15 mouse cellular contexts compared by ENCODE assay signal in genomic region chr1:132640256-132640655, GRCm38 (mm10).
DNase-seq lines count a peak whose midpoint lies in the region; ATAC-seq and TF ChIP-seq lines count a peak whose summit lies in the region.
"Had no signal": no experiment of that assay in that cellular context is flagged by ENCODE, and none has a peak within 500 bp of the region (broad histone marks: within the 10 kb centered on the region; RNA-seq: fewer than 3 reads in every experiment).

No protein-coding gene starts in this region.

- no peak for TF ChIP-seq CTCF in olfactory bulb, adult 2 months (IDR thresholded peaks at IDR 0.05; ENCODE audit: insufficient read depth, low read depth, low read length)

- H3K27ac ChIP-seq in forebrain, embryonic 14.5 days (ENCODE audit: low read depth, low read length), result peak overlapping the region; percentile 74; the same call in 1 of the 2 replicates
- no peak overlapping the region for H3K27ac ChIP-seq in forebrain, embryonic 11.5 days (ENCODE audit: low read depth, low read length)
- H3K27ac ChIP-seq in olfactory bulb, adult 2 months (ENCODE audit: insufficient read depth, low read depth, low read length), result peak overlapping the region; percentile 20; the same call in 1 of the 2 replicates
- H3K27ac ChIP-seq: liver, embryonic 12.5 days; stomach, postnatal 0 days had no signal

- intact Hi-C loops in heart, postnatal 36 days (cut with DNase I), result no loop called here

- ATAC-seq in forebrain, embryonic 14.5 days, result no peak
- ATAC-seq in forebrain, embryonic 11.5 days (replicated peaks; ENCODE audit: low FRiP score), result no peak
- ATAC-seq: liver, embryonic 12.5 days; lung, postnatal 0 days had no signal

- peaks cover 27% of the 10 kb centered on the region for H3K4me1 ChIP-seq in forebrain, embryonic 14.5 days (ENCODE audit: control insufficient read depth, insufficient read depth, low read length)
- H3K4me1 ChIP-seq in forebrain, embryonic 11.5 days (replicated peaks; ENCODE audit: control insufficient read depth, insufficient read depth, low read length), result 0 out of 2 replicates have a peak, but pooled peaks cover 2% of the 10 kb centered on the region
- H3K4me1 ChIP-seq in olfactory bulb, adult 2 months (ENCODE audit: control insufficient read depth, insufficient read depth, low read length), result peaks cover 55% of the 10 kb centered on the region
- H3K4me1 ChIP-seq: liver, embryonic 12.5 days had no signal

- 79% methylated on average over 6 of the region's 6 CpGs for WGBS in forebrain, embryonic 14.5 days
- 82% methylated on average over 6 of the region's 6 CpGs for WGBS in forebrain, embryonic 11.5 days
- 47% methylated on average over 6 of the region's 6 CpGs for WGBS in olfactory bulb, adult 2 months

- peaks cover 15% of the 10 kb centered on the region for H3K36me3 ChIP-seq in forebrain, embryonic 14.5 days (ENCODE audit: control insufficient read depth, insufficient read depth, low read length)
- no peaks in the 10 kb centered on the region; the same call in 1 of the 2 replicates for H3K36me3 ChIP-seq in forebrain, embryonic 11.5 days (ENCODE audit: control insufficient read depth, insufficient read depth, low read length)
- H3K36me3 ChIP-seq: G1E; liver, embryonic 12.5 days had no signal

- H3K9me3 ChIP-seq in forebrain, embryonic 14.5 days (replicated peaks; ENCODE audit: control insufficient read depth, low read length), result no peaks in the 10 kb centered on the region
- H3K9me3 ChIP-seq in forebrain, embryonic 11.5 days (ENCODE audit: control insufficient read depth, low read length), result no peaks in the 10 kb centered on the region
- H3K9me3 ChIP-seq: G1E; liver, embryonic 12.5 days had no signal

- TF ChIP-seq POLR2A in olfactory bulb, adult 2 months (IDR thresholded peaks at IDR 0.05; ENCODE audit: insufficient read depth, low read depth, low read length), result no peak

- no peak overlapping the region for H3K4me3 ChIP-seq in forebrain, embryonic 14.5 days (ENCODE audit: low read depth, low read length)
- H3K4me3 ChIP-seq in forebrain, embryonic 11.5 days (ENCODE audit: low read depth, low read length), result no peak overlapping the region
- no peak overlapping the region for H3K4me3 ChIP-seq in olfactory bulb, adult 2 months (ENCODE audit: insufficient read depth, low read depth, low read length)
- H3K4me3 ChIP-seq: liver, embryonic 12.5 days had no signal

- no peak for DNase-seq in forebrain, embryonic 14.5 days (ENCODE audit: low spot score)
- no peak for DNase-seq in forebrain, embryonic 11.5 days (ENCODE audit: low spot score)
- peak; percentile 13 for DNase-seq in kidney, adult 9 months
- no peak for DNase-seq in kidney, postnatal 4 days
- peak; percentile 63 to 64 for DNase-seq in right cerebral cortex, postnatal 10 days (ENCODE audit: low spot score in 2 of 2)
- no peak for DNase-seq in right cerebral cortex, postnatal 25 days
- DNase-seq in heart, postnatal 36 days, result no peak
- DNase-seq: heart, postnatal 4 days; kidney, adult 8-10 months; spleen, adult 18-20 months had no signal

- H3K4me2 ChIP-seq in forebrain, embryonic 14.5 days (ENCODE audit: low read length), result no peak overlapping the region
- H3K4me2 ChIP-seq in forebrain, embryonic 11.5 days (ENCODE audit: low read depth, low read length, severe bottlenecking), result no peak overlapping the region
- H3K4me2 ChIP-seq: liver, embryonic 12.5 days had no signal

- H3K9ac ChIP-seq in forebrain, embryonic 14.5 days (ENCODE audit: low read length), result no peak overlapping the region
- H3K9ac ChIP-seq in forebrain, embryonic 11.5 days (ENCODE audit: low read length), result no peak overlapping the region
- H3K9ac ChIP-seq: liver, embryonic 12.5 days had no signal

- no peaks in the 10 kb centered on the region for H3K27me3 ChIP-seq in forebrain, embryonic 14.5 days (replicated peaks; ENCODE audit: control insufficient read depth, insufficient read depth, low read length)
- H3K27me3 ChIP-seq in forebrain, embryonic 11.5 days (ENCODE audit: control insufficient read depth, insufficient read depth, low read length), result no peaks in the 10 kb centered on the region
- H3K27me3 ChIP-seq: liver, embryonic 12.5 days had no signal

Comparison
In these comparisons a context has a peak if more than half of its experiments do, and no peak if none do; other contexts are left out.
1. DNase-seq: peak in kidney, adult 9 months (single experiment) and right cerebral cortex, postnatal 10 days (2 of 2); none in forebrain, embryonic 14.5 days (single experiment), forebrain, embryonic 11.5 days (single experiment), kidney, postnatal 4 days (0 of 2), right cerebral cortex, postnatal 25 days (single experiment) and heart, postnatal 36 days (0 of 2).